Mouse (Mus musculus): ENCODE data around the gene Ube2q1.

- TF ChIP-seq CTCF (IDR thresholded peaks at IDR 0.05; ENCODE audit: control insufficient read depth, insufficient read depth, insufficient read length) (no peak), USF1 (IDR thresholded peaks at IDR 0.05; ENCODE audit: low read depth) (no peak), MAX (IDR thresholded peaks at IDR 0.05) (no peak), MYOD1 (IDR thresholded peaks at IDR 0.05; ENCODE audit: control insufficient read depth, insufficient read length, low read depth) (no peak), MYOG (IDR thresholded peaks at IDR 0.05; ENCODE audit: control insufficient read depth, extremely low read depth, insufficient read length) (no peak), FOSL1 (IDR thresholded peaks at IDR 0.05; ENCODE audit: insufficient read depth, low read length, poor library complexity, severe bottlenecking) (no peak), CEBPB (IDR thresholded peaks at IDR 0.05; ENCODE audit: low read depth) (no peak)
These were observed 21.2 kb downstream of the Ube2q1 start for GRCm38 (mm10) chr3:89794616-89795015.
